In genomic region chr14:75849236-75849635, GRCm38 (mm10) we compare ENCODE assay signal across 33 mouse cellular contexts. TPM values are rescaled to one million over a fixed set of nuclear protein-coding genes. Genes with fewer than 3 reads are reported as not detected.
DNase-seq lines count a peak whose midpoint lies in the region; ATAC-seq and TF ChIP-seq lines count a peak whose summit lies in the region.
"Had no signal": no experiment of that assay in that cellular context is flagged by ENCODE, and none has a peak within 500 bp of the region (broad histone marks: within the 10 kb centered on the region; RNA-seq: fewer than 3 reads in every experiment).

No protein-coding gene starts in this region.

- H3K4me1 ChIP-seq in forebrain, embryonic 11.5 days (replicated peaks; ENCODE audit: control insufficient read depth, insufficient read depth, low read length), result peaks cover 10% of the 10 kb centered on the region
- H3K4me1 ChIP-seq in forebrain, embryonic 14.5 days (ENCODE audit: control insufficient read depth, insufficient read depth, low read length), result peaks cover 11% of the 10 kb centered on the region
- peaks cover 8% of the 10 kb centered on the region for H3K4me1 ChIP-seq in liver, postnatal 0 days (ENCODE audit: insufficient read depth)

- H3K4me2 ChIP-seq in forebrain, embryonic 11.5 days (ENCODE audit: low read depth, low read length, severe bottlenecking), result no peak overlapping the region
- no peak overlapping the region for H3K4me2 ChIP-seq in forebrain, embryonic 14.5 days (ENCODE audit: low read length)
- no peak overlapping the region for H3K4me2 ChIP-seq in liver, postnatal 0 days (ENCODE audit: low read depth, low read length)
- H3K4me2 ChIP-seq: embryonic facial prominence, embryonic 13.5 days; forebrain, embryonic 12.5 days; heart, embryonic 12.5 days; hindbrain, embryonic 14.5 days; limb, embryonic 15.5 days; midbrain, embryonic 15.5 days; neural tube, embryonic 13.5 days had no signal

- no peak overlapping the region for H3K9ac ChIP-seq in forebrain, embryonic 11.5 days (ENCODE audit: low read length)
- no peak overlapping the region for H3K9ac ChIP-seq in forebrain, embryonic 14.5 days (ENCODE audit: low read length)
- no peak overlapping the region for H3K9ac ChIP-seq in liver, postnatal 0 days (replicated peaks)
- H3K9ac ChIP-seq: embryonic facial prominence, embryonic 13.5 days; forebrain, embryonic 12.5 days; heart, embryonic 12.5 days; hindbrain, embryonic 14.5 days; limb, embryonic 15.5 days; midbrain, embryonic 15.5 days; neural tube, embryonic 13.5 days had no signal

- no peaks in the 10 kb centered on the region for H3K9me3 ChIP-seq in forebrain, embryonic 11.5 days (ENCODE audit: control insufficient read depth, low read length)
- H3K9me3 ChIP-seq in forebrain, embryonic 14.5 days (replicated peaks; ENCODE audit: control insufficient read depth, low read length), result no peaks in the 10 kb centered on the region
- H3K9me3 ChIP-seq in liver, postnatal 0 days (ENCODE audit: low read length), result no peaks in the 10 kb centered on the region
- H3K9me3 ChIP-seq: embryonic facial prominence, embryonic 13.5 days; forebrain, embryonic 12.5 days; heart, embryonic 12.5 days; limb, embryonic 10.5 days; limb, embryonic 15.5 days; midbrain, embryonic 15.5 days; neural tube, embryonic 13.5 days had no signal

- intact Hi-C loops in left cerebral cortex, postnatal 10 days (cut with DNase I), result no loop called here
- intact Hi-C loops in left cerebral cortex, adult 2 months (cut with DNase I), result loop anchor here (10.0 kb wide), 1 partner anchor 566 kb away; the partner anchor contains the start of gene Tsc22d1

- no peaks in the 10 kb centered on the region for H3K27me3 ChIP-seq in forebrain, embryonic 11.5 days (ENCODE audit: control insufficient read depth, insufficient read depth, low read length)
- no peaks in the 10 kb centered on the region for H3K27me3 ChIP-seq in forebrain, embryonic 14.5 days (replicated peaks; ENCODE audit: control insufficient read depth, insufficient read depth, low read length)
- H3K27me3 ChIP-seq in C2C12 (ENCODE audit: control insufficient read depth, insufficient read depth, insufficient read length), result no peaks in the 10 kb centered on the region
- H3K27me3 ChIP-seq in liver, postnatal 0 days (ENCODE audit: insufficient read depth, low read length), result no peaks in the 10 kb centered on the region
- H3K27me3 ChIP-seq: embryonic facial prominence, embryonic 13.5 days; forebrain, embryonic 12.5 days; heart, embryonic 12.5 days; limb, embryonic 15.5 days; midbrain, embryonic 15.5 days; neural tube, embryonic 13.5 days had no signal

- H3K4me3 ChIP-seq in forebrain, embryonic 11.5 days (ENCODE audit: low read depth, low read length), result no peak overlapping the region
- H3K4me3 ChIP-seq in forebrain, embryonic 14.5 days (ENCODE audit: low read depth, low read length), result no peak overlapping the region
- H3K4me3 ChIP-seq in C2C12 (ENCODE audit: insufficient read depth, poor library complexity, severe bottlenecking), result no peak overlapping the region
- H3K4me3 ChIP-seq in liver, postnatal 0 days (ENCODE audit: low read depth, low read length), result no peak overlapping the region
- no peak overlapping the region for H3K4me3 ChIP-seq in left cerebral cortex, adult 2 months
- H3K4me3 ChIP-seq: embryonic facial prominence, embryonic 13.5 days; erythroblast, embryonic 14.5 days; forebrain, embryonic 12.5 days; heart, embryonic 12.5 days; limb, embryonic 10.5 days; limb, embryonic 15.5 days; midbrain, embryonic 15.5 days; neural tube, embryonic 13.5 days had no signal

- no peak overlapping the region for H3ac ChIP-seq in C2C12 (ENCODE audit: control insufficient read depth, insufficient read length, low read depth)

- H3K79me3 ChIP-seq in C2C12 (ENCODE audit: low read depth), result peaks cover 46% of the 10 kb centered on the region

- peaks cover 68% of the 10 kb centered on the region for H3K79me2 ChIP-seq in C2C12 (ENCODE audit: control insufficient read depth, insufficient read depth)

- TF ChIP-seq EP300 in liver, postnatal 0 days (IDR thresholded peaks at IDR 0.05; ENCODE audit: low read depth), result no peak

- WGBS in forebrain, embryonic 11.5 days, result 82% methylated on average over 5 of the region's 5 CpGs
- WGBS in forebrain, embryonic 14.5 days, result 79% methylated on average over 5 of the region's 5 CpGs
- WGBS in liver, postnatal 0 days (ENCODE audit: insufficient replicate concordance), result 86% methylated on average over 5 of the region's 5 CpGs

- peaks cover 23% of the 10 kb centered on the region for H3K36me3 ChIP-seq in forebrain, embryonic 11.5 days (ENCODE audit: control insufficient read depth, insufficient read depth, low read length)
- peaks cover 60% of the 10 kb centered on the region for H3K36me3 ChIP-seq in forebrain, embryonic 14.5 days (ENCODE audit: control insufficient read depth, insufficient read depth, low read length)
- H3K36me3 ChIP-seq in C2C12 (ENCODE audit: control insufficient read depth, insufficient read depth), result peaks cover 65% of the 10 kb centered on the region
- peaks cover 39% of the 10 kb centered on the region for H3K36me3 ChIP-seq in liver, postnatal 0 days (replicated peaks; ENCODE audit: insufficient read depth, low read length)

- DNase-seq in forebrain, embryonic 11.5 days (ENCODE audit: low spot score), result no peak
- no peak for DNase-seq in forebrain, embryonic 14.5 days (ENCODE audit: low spot score)
- peak; percentile 60 for DNase-seq in R1 (ENCODE audit: low read depth, low spot score)
- no peak for DNase-seq in liver, postnatal 0 days
- DNase-seq in left cerebral cortex, postnatal 10 days (ENCODE audit: extremely low spot score in 1 of 2, low spot score in 2 of 2), result no peak
- DNase-seq in gastrocnemius, adult 18-20 months (ENCODE audit: low spot score), result no peak
- DNase-seq in left cerebral cortex, adult 2 months (ENCODE audit: extremely low spot score in 1 of 2, low spot score in 2 of 2), result no peak
- DNase-seq: adrenal gland, postnatal 10 days; cerebellum, adult 8-10 months; cerebellum, postnatal 25 days; embryo, embryonic 11 days; gastrocnemius, postnatal 14 days; heart, adult 18-20 months; heart, postnatal 4 days; kidney, adult 18-20 months; kidney, postnatal 4 days; lung, adult 2 months; lung, postnatal 10 days; right cerebral cortex, postnatal 4 days; thymus, adult 18-20 months; thymus, postnatal 36 days had no signal

- no peak for TF ChIP-seq CTCF in C2C12 (IDR thresholded peaks at IDR 0.05; ENCODE audit: control insufficient read depth, insufficient read depth, insufficient read length)
- TF ChIP-seq CTCF in liver, postnatal 0 days (IDR thresholded peaks at IDR 0.05; ENCODE audit: low read depth), result no peak
- TF ChIP-seq CTCF in left cerebral cortex, adult 2 months (IDR thresholded peaks at IDR 0.05), result no peak

- no peak for ATAC-seq in forebrain, embryonic 11.5 days (replicated peaks; ENCODE audit: low FRiP score)
- ATAC-seq in forebrain, embryonic 14.5 days, result no peak
- ATAC-seq in liver, postnatal 0 days, result no peak
- ATAC-seq: midbrain, embryonic 15.5 days had no signal

- H3K27ac ChIP-seq in forebrain, embryonic 11.5 days (ENCODE audit: low read depth, low read length), result 0 out of 2 replicates have a peak overlapping the region, but pooled peaks have one; percentile 25
- no peak overlapping the region for H3K27ac ChIP-seq in forebrain, embryonic 14.5 days (ENCODE audit: low read depth, low read length)
- peak overlapping the region; percentile 5; the same call in 1 of the 2 replicates for H3K27ac ChIP-seq in liver, postnatal 0 days (ENCODE audit: low read depth)
- H3K27ac ChIP-seq in left cerebral cortex, adult 2 months, result no peak overlapping the region
- H3K27ac ChIP-seq: embryonic facial prominence, embryonic 13.5 days; hindbrain, embryonic 14.5 days; limb, embryonic 10.5 days; macrophage; midbrain, embryonic 15.5 days; neural tube, embryonic 13.5 days; stomach, postnatal 0 days had no signal

TF ChIP-seq in C2C12, 6 proteins besides CTCF, POLR2A, EP300 and RAD21:
- TF ChIP-seq CEBPB (IDR thresholded peaks at IDR 0.05; ENCODE audit: low read depth) (no peak), MYOG (IDR thresholded peaks at IDR 0.05; ENCODE audit: control insufficient read depth, extremely low read depth, insufficient read length) (no peak), USF1 (IDR thresholded peaks at IDR 0.05; ENCODE audit: low read depth) (peak; percentile 66)

RNA-seq across cellular contexts. Expression of gene Tpt1, which starts 4.3 kb away (rescaled TPM):
- polyA plus RNA-seq in forebrain, embryonic 11.5 days (2014; fragmentation: Nextera tagmentation; extraction: Ambion mirVana), result 889 and 1,020 TPM in 2 replicates
- polyA plus RNA-seq in forebrain, embryonic 14.5 days (2014; fragmentation: Nextera tagmentation; extraction: Ambion mirVana), result 979 and 1,156 TPM in 2 replicates
- 5,697 TPM for polyA plus RNA-seq in C2C12 (2012; fragmentation: generic; extraction: Trizol)
- polyA plus RNA-seq in liver, postnatal 0 days (2015; fragmentation: Nextera tagmentation; extraction: Ambion mirVana), result 874 and 942 TPM in 2 replicates
- total RNA-seq in left cerebral cortex, postnatal 10 days (2021), result 1,000 to 10,000 TPM; 1,219 to 1,311 TPM
- total RNA-seq in gastrocnemius, adult 18-20 months (2021), result 1,000 to 10,000 TPM; 3,564 to 3,853 TPM
- total RNA-seq in left cerebral cortex, adult 2 months (2021), result 100 to 1,000 TPM; 975 to 978 TPM

Comparison
In these comparisons a context has a peak if more than half of its experiments do, and no peak if none do; other contexts are left out.
1. H3K27ac ChIP-seq: peak in forebrain, embryonic 11.5 days (single experiment) and liver, postnatal 0 days (single experiment); none in forebrain, embryonic 14.5 days (single experiment) and left cerebral cortex, adult 2 months (single experiment).